Mouse (Mus musculus) embryonic facial prominence, embryonic 11.5 days (tissue): ENCODE measurements around the gene Kat8. TPM values are rescaled to one million over a fixed set of nuclear protein-coding genes. Genes with fewer than 3 reads are reported as not detected.
A peak's percentile ranks its signal among the peaks of the same experiment; 100 is the strongest.
"Not testable (repeated sequence)": the region's sequence is repeated elsewhere in the genome, so short reads cannot be mapped to it uniquely, and the experiment has no call there.

Experiments used
- ATAC-seq: fragments of 200-750 bp; cut with Nextera tagmentation; replicated peaks from 2 replicates; pipeline ENCODE4 v1.8.0; 2017; ENCODE audit warnings: low read depth; ENCODE audit not compliant: insufficient number of reproducible peaks, low FRiP score, low TSS enrichment
- DNase-seq: peaks from one replicate; pipeline ENCODE4 v3.0.0-alpha.2; 2015; ENCODE audit warnings: low spot score
- H3K27ac ChIP-seq: fragments of 300-500 bp; sonication (generic); replicated peaks from 2 replicates; pipeline ENCODE4 v1.5.1; 2014; ENCODE audit warnings: mild to moderate bottlenecking, low read depth, low read length, control low read depth
- H3K27me3 ChIP-seq: fragments of 300-500 bp; sonication (generic); 2 replicates; pipeline ENCODE4 v1.6.1; 2014; ENCODE audit warnings: mild to moderate bottlenecking, low read length, moderate library complexity, mixed read lengths; ENCODE audit not compliant: control insufficient read depth, insufficient read depth
- H3K36me3 ChIP-seq: fragments of 300-500 bp; sonication (generic); replicated peaks from 2 replicates; pipeline ENCODE4 v1.6.1; 2014; ENCODE audit warnings: low read depth, mild to moderate bottlenecking, low read length, moderate library complexity, mixed read lengths; ENCODE audit not compliant: control insufficient read depth, insufficient read depth
- H3K4me1 ChIP-seq: fragments of 300-500 bp; sonication (generic); 2 replicates; pipeline ENCODE4 v1.6.1; 2014; ENCODE audit warnings: low read length, mixed read lengths; ENCODE audit not compliant: control insufficient read depth, insufficient read depth
- H3K4me2 ChIP-seq: fragments of 300-500 bp; sonication (generic); 2 replicates; pipeline ENCODE4 v1.6.1; 2014; ENCODE audit warnings: low read depth, mild to moderate bottlenecking, control low read depth, low read length, moderate library complexity
- H3K4me3 ChIP-seq: fragments of 300-500 bp; sonication (generic); 2 replicates; pipeline ENCODE4 v1.5.1; 2014; ENCODE audit warnings: low read depth, low read length, control low read depth
- H3K9ac ChIP-seq: fragments of 300-500 bp; sonication (generic); replicated peaks from 2 replicates; pipeline ENCODE4 v1.6.1; 2014; ENCODE audit warnings: mild to moderate bottlenecking, control low read depth, low read length
- H3K9me3 ChIP-seq: fragments of 300-500 bp; sonication (generic); replicated peaks from 2 replicates; pipeline ENCODE4 v1.6.1; 2016; ENCODE audit warnings: mild to moderate bottlenecking, low read length, inconsistent platforms, mixed read lengths; ENCODE audit not compliant: control insufficient read depth
- WGBS: fragments of 180-500 bp; shearing (Covaris S2); extraction: QIAGEN DNeasy Blood & Tissue Kit; methylation state at CpG from one replicate; pipeline ENCODE4 v1.1.7; 2014; 5-methylcytosine and 5-hydroxymethylcytosine counted together
- polyA plus RNA-seq: library from polyadenylated mRNA; unstranded; fragments of >200 nt; fragmentation: Nextera tagmentation; extraction: Ambion mirVana; gene quantifications from 2 replicates; pipeline ENCODE4 v1.2.1, GENCODE M21; 2014

Kat8 gene
- polyA plus RNA-seq, 1 experiment from 2014 or later = 55.2 TPM

DNA sequence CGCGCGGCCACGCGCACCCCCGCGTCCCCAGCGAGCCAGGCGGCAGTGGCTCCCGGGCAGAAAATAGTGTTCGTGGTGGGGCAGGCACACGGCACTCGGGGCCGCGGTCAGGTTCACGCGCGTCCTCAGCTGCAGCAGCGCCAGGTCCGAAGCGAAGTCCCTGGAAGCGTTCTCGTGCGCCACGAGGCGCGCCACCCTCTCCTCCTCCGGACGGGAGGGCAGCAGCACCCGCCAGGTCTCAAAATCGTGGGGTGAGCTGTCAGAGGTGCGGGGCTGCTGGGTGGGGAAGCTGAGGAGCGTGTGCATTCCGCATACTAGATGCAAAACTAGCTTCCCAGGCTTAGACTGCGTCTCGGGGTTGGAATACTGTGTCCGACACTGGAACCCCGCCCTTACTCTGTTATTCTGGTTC, 23.4 kb downstream of the Kat8 start:
- peak; percentile 25 for DNase-seq
- ATAC-seq = peak; percentile 32
- Histone ChIP-seq H3K9me3 (no peaks in the 10 kb centered on the region), H3K4me1 (no peaks in the 10 kb centered on the region), H3K27me3 (no peaks in the 10 kb centered on the region), H3K4me3 (peak overlapping the region; percentile 71), H3K9ac (peak overlapping the region; percentile 80), H3K4me2 (peak overlapping the region; percentile 97), H3K27ac (peak overlapping the region; percentile 47; the same call in 1 of the 2 replicates), H3K36me3 (no peaks in the 10 kb centered on the region)
- WGBS = under 1% methylated on average over 37 of the region's 38 CpGs

DNA sequence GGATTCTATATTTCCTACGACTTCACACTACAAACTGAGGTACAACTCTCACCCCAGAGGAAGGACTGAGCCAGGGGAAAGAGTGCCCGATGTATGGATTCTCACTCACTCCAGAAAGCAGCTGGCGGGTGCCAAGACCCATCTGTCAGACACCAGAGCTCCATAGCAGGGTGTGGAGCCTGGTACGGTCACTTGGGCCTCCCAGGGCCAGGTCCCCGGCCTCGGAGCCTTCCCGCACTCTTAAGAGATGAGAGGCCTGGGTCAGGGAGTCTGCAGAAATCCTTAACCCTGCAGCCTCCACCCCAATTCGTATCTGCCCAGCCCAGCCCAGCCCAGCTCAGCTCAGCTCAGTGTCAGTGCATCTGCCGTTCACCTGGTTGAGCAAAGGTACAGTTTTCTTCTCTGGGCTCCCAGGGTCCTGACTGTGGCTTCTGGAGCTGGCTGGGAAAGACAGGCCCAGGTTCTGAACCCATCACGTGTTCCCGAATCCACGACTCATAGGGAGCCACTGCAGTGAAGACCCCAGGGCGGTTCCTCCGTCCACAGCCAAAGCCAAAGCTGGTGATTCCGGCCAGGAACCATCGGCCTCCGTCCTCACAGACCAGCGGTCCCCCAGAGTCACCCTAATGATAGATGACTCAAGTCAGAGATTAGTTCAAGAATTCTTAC, 24.0 kb downstream of the Kat8 start:
- 59% methylated on average over 18 of the region's 18 CpGs for WGBS
- Histone ChIP-seq H3K36me3 (no peaks in the 10 kb centered on the region), H3K27me3 (no peaks in the 10 kb centered on the region), H3K4me3 (peak overlapping the region; percentile 71), H3K4me1 (no peaks in the 10 kb centered on the region), H3K9ac (peak overlapping the region; percentile 80), H3K9me3 (no peaks in the 10 kb centered on the region), H3K4me2 (peak overlapping the region; percentile 97), H3K27ac (no peak overlapping the region; the same call in 1 of the 2 replicates)
- ATAC-seq (no peak), DNase-seq (no peak)

DNA sequence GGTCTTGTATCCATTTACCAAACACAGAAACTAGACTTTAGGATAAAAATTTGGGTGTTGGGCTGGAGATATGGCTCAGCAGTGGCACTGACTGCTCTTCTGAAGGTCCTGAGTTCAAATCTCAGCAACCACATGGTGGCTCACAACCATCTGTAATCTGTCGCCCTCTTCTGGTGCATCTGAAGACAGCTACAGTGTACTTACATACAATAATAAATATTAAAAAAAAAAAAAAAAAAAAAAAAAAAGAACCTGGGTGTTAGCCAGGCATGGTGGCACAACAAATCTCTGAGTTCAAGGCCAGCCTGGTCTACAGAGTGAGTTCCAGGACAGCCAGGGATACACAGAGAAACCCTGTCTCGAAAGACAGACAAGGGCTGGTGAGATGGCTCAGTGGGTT, 29.8 kb downstream of the Kat8 start:
- not testable (repeated sequence) for H3K9me3 ChIP-seq, H3K9ac ChIP-seq, ATAC-seq, DNase-seq, H3K27ac ChIP-seq, H3K4me3 ChIP-seq, H3K36me3 ChIP-seq, H3K4me1 ChIP-seq, H3K4me2 ChIP-seq
- WGBS = 49% methylated on average over 2 of the region's 2 CpGs
- H3K27me3 ChIP-seq = peaks cover 16% of the 10 kb centered on the region

DNA sequence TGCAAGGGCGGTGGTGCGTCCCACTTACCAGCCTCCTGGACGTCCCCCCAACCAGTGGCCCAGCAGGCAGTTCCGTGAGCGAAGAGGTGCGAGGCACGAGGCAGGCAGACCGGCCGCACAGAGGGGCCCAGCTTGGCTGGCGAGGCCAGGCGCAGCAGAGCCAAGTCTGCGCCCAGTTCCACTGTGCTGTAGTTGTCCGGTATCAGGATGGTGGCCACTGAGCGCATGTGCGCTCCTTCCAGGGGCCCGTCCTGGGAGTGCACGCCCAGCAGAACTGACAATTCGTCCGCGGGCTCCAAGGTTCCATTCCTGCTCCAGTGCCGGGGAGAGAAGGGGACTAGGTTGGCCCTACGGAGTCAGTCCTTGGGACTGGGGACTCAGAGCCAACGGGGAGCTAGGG, 32.3 kb downstream of the Kat8 start:
- Histone ChIP-seq H3K27ac (no peak overlapping the region), H3K4me2 (no peak overlapping the region), H3K27me3 (peaks cover 16% of the 10 kb centered on the region), H3K4me1 (no peaks in the 10 kb centered on the region), H3K9ac (0 out of 2 replicates have a peak overlapping the region, but pooled peaks have one; percentile 1), H3K4me3 (no peak overlapping the region), H3K9me3 (no peaks in the 10 kb centered on the region), H3K36me3 (no peaks in the 10 kb centered on the region)
- DNase-seq (no peak), ATAC-seq (no peak)
- 12% methylated on average over 23 of the region's 23 CpGs for WGBS

DNA sequence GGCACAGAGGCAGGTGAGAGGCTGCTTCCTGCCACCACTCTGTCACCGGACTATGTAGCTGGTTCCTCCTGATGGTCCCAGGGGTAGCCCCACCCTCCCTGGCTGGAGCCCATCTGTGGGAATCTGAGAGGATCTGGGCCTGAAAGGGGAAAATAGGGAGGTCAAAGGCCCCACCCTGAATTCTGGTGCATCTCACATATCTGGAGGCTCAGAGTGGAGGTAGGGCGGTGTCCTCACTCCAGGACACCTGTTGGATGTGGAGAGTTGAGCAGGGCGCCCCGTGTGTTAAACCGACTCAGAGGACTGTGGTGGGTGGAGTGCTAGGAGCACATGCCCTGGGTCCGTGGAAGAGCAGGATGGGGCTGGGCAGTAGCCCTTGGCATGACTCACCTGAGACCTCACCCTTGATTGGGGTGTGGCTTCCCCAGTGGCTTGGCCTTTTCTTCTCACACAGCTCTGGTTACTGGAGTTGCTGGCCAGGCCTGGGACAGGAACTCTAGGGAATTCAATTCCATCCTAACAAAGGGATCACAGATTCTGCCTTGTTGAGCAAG, 34.2 kb downstream of the Kat8 start, which contains the start of gene Prss36:
Gene Prss36 (minus strand): TSS at position 256 of the 554 bp plus-strand sequence.
- peaks cover 16% of the 10 kb centered on the region for H3K27me3 ChIP-seq
- no peak for DNase-seq
- H3K9ac ChIP-seq = no peak within 1 kb of the TSS
- no peak within 1 kb of the TSS for H3K4me2 ChIP-seq
- H3K9me3 ChIP-seq = no peaks in the 10 kb centered on the region
- H3K36me3 ChIP-seq = no peaks in the 10 kb centered on the region
- WGBS = 67% methylated on average over 6 of the region's 6 CpGs
- no peak within 1 kb of the TSS for H3K27ac ChIP-seq
- H3K4me1 ChIP-seq = no peaks in the 10 kb centered on the region
- H3K4me3 ChIP-seq = no peak within 1 kb of the TSS
- ATAC-seq = no peak

DNA sequence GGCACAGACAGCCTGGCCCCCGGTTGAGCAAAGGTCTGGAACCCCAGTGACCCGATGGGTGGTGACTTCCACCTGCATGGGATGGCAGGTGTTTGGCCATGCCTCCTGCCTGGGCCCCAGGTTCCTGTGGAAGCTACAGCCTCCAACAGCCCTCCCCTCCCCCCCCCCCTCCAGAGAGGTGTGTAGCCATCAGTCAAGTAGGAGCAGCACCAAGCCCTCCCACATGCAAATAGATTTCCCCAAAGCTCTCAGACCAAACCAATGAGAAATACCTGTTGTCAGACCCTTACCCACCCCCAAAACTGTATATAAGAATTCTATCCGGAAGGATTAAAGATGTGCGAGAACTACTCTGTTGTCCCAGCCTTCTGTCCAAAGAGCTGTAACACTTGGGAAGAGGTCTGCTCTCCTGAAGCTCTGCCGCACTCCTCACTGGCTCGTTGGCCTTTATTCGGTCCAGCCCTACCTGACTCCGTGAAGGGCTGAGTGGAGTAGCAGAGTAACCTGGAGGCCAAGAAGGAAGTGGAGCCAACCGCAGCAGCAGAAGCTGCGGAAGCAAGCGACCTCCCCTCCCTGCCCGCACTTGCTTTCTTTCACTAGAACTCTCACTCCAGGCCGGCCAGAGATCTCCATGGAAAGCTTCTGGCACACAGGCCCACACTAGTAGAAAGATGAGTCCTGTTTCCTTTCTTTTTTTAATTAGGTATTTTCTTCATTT, 40.7 kb downstream of the Kat8 start:
- no peak overlapping the region for H3K4me2 ChIP-seq
- 43% methylated on average over 13 of the region's 13 CpGs for WGBS
- no peaks in the 10 kb centered on the region for H3K36me3 ChIP-seq
- H3K4me1 ChIP-seq = no peaks in the 10 kb centered on the region
- H3K9me3 ChIP-seq = no peaks in the 10 kb centered on the region
- no peak for ATAC-seq
- H3K9ac ChIP-seq = no peak overlapping the region
- DNase-seq = no peak
- no peaks in the 10 kb centered on the region for H3K27me3 ChIP-seq
- no peak overlapping the region for H3K27ac ChIP-seq
- H3K4me3 ChIP-seq = no peak overlapping the region

DNA sequence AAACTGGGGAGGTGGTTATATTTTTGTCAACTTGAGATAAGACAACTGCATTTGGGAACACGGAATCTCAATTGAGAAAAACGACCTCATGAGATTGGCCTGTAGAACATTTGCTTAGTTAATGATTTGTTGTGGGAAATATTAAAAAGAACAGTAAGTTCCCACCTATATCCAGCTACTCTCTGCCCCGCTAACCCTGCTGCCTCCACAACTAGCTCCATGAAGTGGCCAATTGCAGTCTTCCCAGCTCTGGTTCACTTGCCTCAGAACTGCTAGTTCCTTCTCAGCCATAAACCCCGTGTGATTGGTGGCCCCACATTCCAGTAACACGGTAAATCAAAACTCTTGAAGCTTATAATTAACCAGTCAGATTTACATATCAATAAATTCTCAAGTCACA, 47.0 kb downstream of the Kat8 start:
- Histone ChIP-seq H3K4me2 (no peak overlapping the region), H3K4me1 (no peaks in the 10 kb centered on the region), H3K27me3 (no peaks in the 10 kb centered on the region), H3K4me3 (no peak overlapping the region), H3K9me3 (no peaks in the 10 kb centered on the region), H3K27ac (no peak overlapping the region), H3K9ac (no peak overlapping the region), H3K36me3 (no peaks in the 10 kb centered on the region)
- no peak for ATAC-seq
- 62% methylated on average over 5 of the region's 5 CpGs for WGBS
- DNase-seq = no peak
